Mouse (Mus musculus) urinary bladder, adult 2 months (tissue): ENCODE measurements around the gene Emx1. TPM values are rescaled to one million over a fixed set of nuclear protein-coding genes. Genes with fewer than 3 reads are reported as not detected.

Source experiments
- DNase-seq: peaks from one replicate; pipeline ENCODE4 v3.0.0; 2022; ENCODE audit warnings: low spot score
- polyA plus RNA-seq: library from polyadenylated mRNA; depleted of rRNA; stranded (reverse); fragments of >200 nt; gene quantifications from 2 replicates; pipeline ENCODE4 v1.2.3, GENCODE M21; 2012

Gene Emx1
- polyA plus RNA-seq, 1 experiment, result 0.04 TPM

DNA sequence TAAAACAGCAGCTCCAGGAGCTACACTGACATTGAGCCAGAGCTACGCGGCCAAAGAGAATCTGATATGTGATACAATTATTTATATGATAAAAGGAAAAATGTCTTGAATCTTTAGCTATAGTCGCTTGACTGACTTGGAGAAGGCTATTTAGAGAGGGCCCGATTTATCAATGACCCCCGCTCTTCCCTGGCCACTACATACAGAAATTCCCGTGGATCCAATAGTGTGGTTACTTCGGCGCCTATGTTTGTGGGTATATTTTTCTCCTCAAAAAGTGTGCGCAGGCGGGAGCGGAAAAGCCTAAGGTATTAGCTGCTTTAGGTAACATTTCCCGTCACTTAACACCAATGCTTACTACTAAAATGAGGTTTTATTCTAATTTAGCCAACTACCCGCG lies 2.1 kb downstream of the Emx1 start:
- DNase-seq, result no peak

DNA sequence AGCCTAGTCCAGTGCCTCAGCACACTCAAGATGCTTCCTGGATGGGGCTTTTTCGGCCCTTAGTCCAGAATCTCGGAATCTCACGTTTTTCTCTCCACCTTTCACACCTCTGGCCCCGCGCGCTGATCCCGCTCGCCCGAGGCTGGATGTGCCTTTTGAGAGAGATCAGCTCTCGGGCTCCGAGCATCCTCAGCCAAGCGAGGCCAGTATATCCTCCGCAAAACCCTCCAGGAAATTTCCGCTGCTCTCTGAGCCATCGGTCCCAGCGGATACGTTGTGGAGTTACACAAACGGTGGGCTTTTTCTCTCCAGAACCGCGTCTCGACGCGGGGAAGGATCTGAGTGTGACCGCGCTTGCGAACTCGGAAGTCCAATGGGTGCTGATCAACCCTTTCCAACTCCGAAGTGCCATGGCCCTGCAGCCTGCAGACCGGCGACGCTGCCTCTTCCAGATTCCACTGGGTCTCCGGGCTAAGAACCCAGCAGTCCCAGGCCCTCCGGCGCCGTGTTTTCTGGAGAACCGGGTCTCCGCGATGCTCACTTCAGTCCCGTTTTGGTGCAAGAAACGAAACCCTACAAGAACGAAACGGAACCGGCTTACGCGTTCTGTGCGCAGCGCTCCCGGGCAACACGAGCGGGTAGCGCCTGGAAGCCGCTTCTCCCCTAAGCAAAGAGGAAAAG lies 2.8 kb downstream of the Emx1 start:
- DNase-seq, result no peak

DNA sequence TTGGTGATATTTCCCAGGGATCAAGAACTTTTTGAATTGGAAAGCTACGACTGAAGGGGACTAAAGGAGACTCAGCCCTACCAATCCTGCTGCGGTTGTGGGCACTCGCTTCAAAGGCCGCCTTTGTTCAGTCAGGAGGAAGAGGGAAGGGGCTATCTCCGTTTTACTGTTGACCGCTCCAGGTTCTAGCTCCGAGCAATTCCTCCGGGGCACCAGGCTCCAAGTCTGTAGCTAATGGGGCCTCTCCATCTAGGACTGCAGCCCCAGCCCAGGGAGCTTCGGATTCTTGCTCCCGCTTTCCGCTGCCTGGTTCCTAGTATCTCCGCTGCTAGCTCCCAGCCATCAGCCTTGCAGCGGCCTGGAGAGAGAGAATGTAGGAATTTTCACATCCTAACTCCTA lies 3.4 kb downstream of the Emx1 start:
- DNase-seq, result no peak

DNA sequence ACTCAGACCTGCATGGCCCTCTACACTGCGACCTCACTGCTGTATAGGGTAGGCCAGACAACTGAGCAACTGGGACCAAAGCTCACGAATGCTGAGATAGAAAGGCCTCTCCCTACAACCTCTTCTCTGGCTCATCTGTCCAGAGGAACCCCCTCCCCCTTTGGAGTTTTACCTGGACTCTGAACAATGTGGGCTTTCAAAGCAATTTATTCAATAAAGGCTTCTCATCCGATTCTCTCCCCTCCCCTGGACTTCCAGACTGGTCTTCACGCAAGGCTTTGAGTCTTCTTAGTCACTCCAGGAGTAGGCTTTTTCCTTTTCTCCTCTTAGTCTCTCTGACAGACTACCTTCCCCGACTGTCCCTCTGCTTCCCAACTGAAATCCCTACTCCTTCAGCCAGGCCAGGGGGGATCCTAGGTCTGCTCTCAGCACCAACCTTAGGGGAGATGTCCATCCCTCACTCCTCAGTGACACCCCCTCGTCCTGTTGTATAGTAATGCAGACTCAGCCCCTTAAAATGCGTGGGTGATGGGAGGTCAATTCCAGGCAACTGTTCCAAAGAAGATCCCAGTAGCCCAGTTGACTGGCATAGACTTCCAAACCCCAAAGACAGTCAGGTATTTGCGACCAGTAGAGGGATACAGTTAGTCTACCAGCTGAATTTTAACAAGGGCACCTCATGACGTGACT lies 4.7 kb downstream of the Emx1 start:
- DNase-seq, result no peak

DNA sequence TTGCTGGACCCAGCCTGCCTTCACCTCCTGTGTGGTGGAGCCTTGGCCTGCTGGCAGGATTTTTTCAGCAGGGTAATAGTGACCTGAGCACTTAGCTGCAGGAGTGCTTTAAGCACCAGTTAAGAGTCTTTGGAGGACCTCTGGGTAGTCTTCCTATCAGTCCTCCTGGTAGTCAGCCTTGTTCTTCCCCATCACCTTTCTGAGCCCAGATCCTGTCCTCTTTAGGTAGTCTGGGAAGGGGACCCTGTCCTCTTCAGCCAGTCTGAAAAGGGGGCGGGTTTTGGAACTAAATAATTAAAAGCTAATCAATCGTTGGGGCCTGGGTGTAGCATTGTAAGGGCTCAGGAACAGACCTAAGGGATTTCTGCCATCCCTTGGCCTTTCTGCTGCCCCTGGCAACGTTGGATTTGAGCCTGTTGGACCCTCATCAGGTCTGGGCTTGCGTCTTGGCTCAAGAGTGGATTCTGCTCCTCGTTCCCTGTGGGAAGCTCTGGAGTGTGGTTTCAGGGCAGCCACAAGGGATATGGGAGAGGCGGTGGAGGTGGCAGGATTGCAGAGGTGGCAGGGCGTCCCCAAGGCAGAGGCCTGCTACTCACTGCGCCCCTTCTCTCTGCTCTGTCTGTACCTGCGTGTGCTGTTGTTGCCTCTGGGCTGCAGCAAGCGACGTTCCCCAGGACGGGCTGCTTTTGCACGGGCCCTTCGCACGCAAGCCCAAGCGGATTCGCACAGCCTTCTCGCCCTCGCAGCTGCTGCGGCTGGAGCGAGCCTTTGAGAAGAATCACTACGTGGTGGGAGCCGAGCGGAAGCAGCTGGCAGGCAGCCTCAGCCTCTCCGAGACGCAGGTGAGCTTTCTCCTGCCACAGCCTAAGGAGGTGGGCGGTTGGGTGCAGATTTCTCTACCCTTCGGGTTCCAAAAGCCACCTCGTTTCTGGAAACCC lies 6.4 kb downstream of the Emx1 start:
- no peak for DNase-seq

DNA sequence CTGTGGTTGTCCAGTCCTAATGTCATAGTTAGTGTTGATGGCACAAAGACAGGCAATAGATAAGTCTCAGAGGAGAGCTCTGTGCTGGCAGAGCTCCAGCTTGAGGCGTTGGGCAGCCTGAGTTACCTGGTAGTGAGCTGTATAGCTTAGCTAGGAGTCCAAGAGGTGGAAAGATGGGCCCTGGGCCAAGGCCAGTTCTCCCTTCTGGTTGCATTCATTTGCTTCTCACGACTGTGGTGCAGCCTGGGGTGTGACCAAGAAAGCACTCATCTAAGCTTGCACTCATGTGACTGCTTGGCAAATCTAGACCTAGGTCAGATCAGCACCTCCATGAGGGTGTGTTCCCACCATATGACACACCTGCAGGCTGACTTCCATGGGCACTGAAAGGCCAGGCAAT lies 10.7 kb downstream of the Emx1 start:
- no peak for DNase-seq

DNA sequence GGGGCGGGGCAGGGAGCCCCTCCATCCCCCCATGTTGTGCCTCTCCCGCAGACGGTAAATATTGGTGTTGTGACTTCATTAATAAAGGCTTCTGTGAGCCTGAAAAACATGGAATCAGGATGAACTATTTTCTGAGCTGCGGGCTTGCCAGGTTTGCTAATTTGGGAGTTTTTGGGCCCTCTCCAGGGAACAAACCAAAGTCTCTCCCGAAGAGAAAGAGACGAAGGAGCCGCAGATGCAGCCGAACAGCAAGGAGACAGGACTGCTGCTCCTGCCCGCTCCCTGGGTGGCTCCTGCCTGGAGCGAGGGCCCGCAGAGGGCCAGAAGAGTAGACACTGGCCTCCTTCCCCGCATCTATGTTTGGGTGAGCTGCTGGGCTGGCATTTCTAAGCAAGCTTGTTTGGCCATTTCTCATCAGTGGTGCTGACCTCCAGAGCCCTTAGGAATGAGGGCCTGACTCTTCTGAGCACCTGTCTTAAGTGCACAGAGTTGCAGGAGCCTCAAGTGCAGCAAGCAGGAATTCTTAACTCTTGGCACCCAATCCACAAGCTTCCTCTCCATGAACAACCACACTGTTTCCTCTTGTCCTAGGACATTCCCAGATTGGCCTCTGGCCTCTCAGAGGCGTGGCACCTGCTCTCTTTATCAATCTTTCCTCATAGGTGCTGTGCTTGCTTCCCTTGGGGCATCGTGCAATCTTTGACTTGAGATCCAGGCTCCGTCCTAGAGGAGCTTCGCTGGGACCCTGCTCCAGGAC lies 19.1 kb downstream of the Emx1 start:
- DNase-seq, result no peak

DNA sequence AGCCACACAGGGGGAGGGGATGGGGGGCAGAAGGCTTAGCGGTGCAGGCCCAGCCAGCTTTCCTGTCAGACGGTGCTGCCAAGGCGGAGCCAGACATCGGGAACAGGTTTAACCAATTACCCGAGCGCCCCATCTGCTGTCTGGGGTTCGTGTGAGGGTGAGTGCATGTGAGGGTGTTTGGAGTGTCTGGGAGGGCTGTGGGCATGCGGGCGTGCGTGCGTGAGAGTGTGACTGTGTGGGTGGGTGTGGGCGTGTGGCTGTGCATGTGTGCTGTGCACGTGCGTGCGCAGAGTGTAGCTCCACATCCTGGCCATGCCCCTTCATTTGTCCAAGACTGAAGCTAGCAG lies 19.7 kb downstream of the Emx1 start:
- DNase-seq, result no peak

DNA sequence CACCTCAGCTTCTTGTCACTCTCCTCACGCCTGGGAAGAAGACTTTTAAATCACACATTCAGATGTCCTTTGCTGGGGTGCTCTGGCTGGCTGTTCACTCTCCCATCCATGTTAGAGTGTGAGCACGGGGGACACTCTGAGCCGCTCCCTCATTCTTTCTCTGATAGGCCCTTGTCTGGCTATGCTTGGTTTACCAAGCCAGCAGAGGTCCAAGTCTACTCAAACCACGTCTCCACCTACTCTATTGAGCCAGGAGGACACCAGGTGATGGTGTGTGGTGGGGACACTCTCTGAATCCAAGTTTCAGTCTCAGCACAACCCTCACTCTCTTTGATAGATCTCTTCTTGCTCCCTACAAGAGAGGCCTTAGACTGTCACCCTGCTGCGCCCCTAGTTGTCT lies 20.1 kb downstream of the Emx1 start:
- DNase-seq, result no peak

DNA sequence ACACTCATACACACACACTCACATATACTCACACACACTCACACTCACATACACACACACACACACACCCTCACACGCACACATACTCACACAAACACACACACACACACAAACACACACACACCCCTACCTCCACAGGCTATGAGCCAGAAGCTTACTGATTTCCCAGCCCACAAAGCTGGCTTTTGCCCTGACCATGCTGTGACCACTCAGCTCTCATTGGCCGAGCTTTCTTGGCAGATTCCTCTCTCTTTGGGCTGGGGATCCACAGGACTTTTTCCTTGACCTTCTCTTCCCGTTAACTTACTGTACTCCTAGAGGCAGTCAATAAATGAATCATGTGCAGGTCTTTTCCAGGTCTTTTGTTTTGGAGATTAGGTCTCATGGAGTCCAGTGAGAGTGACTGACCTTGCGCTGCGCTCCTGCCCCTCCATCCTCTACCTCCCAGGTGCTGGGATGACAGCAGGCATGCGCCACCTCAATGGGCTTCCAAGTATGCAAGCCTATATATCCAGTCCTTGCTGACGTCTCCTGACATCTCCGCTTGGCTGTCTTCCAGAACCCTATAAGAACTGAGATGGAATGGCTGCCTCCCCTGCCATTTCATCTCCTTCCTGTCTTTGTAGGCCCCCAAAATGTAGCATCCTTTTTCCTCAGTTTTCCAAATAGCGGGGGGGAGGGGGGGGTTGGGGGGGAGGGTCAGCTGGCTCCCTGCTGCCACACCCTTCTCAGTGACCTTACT lies 22.2 kb downstream of the Emx1 start:
- no peak for DNase-seq

DNA sequence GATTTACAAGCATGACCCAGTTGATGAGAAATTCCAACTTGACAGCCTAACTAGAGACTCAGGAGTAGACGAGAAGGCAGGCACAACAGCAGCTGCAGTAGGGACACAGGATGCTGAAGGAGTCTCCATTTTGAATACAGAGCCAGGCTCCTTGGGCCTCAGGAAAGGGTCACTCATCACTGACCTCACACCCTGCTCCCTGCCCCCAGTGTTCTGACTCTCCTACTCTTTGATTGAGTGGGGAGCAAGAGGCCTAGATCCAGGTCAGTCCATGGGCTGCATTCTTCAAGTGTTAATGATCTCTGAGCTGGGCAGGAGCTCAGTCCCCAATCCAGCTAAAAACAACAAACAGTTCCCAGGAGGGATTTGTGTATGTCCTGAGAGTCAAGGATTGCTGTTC lies 23.4 kb downstream of the Emx1 start:
- no peak for DNase-seq

DNA sequence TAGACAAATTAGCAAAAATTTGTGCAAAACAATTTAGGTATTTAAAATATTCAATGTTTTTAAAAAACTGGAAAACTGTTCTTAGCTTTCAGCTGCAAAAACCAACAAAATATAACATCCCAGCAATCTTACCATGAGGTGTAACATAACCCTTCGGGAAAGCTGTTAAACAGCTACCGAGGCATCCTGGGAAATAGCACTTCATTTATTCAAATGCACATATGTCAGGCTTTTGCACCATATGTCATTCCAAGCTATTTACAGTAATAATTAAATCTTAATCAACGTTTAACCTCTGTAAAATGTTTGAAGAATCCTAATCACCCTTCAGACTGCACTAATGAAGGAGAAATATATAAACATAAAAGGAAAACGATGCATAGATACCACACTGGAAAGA lies 31.0 kb downstream of the Emx1 start:
- no peak for DNase-seq

DNA sequence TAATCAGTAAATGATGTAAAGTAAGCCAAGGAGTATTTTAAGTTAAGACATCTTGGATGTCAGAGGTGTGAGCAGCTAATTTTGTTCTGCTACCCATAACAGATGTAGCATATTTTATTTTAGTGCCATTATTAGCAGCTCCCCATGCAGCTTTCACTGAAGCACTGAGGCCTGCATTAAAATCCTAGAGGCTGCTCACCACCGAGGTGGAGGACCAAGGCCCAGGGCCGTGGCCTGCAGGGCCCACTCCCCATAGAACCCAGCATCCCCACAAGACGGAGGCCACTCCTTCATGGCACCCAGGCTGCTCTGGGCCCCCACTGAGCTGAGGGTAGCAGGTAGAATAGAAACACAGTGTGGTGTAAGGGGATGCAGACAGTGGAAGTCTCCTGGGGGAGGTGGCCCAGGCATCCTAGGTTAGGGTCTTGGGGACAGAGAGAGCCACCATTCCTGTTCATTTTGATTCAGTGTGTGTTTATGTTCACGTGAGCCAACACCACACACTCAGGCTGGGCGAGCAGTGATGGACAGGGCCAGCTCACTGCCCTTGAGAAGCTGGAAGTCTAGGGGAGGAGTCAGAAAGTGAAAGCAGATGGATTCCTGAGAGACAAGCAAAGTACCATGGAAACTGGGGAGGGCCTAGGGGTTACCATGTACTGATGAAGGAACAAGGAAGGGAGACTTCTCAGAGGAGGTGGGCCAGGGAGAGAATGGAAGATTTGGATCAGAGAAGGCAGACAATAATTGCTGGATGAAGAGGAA lies 31.6 kb downstream of the Emx1 start:
- DNase-seq, result no peak

DNA sequence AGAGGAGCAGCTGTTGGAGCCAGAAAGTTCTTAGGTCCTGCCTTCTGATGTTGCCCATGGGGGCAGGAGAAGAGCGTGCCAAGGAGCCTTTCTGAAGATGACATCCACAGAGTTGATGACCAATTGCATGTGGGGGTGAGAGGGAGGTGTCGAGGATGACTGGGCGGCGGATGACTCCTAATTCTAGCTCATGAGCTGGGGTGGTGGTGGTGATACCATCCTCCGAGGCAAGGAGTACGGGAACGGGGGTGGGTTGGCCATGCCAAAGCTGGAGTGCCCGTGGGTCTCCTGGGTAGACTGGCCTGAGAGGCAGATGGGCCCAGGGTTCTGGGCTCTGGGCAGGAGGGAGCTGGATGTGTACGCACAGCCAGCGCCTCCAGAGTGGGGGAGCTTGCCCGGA lies 32.5 kb downstream of the Emx1 start:
- DNase-seq, result no peak

DNA sequence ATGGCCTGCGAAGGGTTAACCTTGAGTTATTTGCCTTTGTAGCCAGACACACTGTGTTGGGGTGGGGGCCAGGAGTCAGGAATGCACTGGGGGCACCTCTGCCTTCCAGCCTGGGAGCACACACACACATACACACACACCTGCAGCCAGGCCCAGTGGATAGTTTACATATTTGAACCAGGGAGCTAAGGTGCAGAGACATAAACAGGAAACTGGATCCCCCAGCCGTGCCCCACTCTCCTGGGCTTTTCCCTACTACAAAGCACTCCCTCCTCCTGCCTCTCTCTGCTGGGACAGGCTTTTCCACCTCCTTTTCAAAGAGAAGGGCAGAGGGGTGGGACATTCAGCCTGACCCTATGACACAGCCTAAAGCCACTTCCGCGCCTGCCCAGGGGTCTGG lies 33.7 kb downstream of the Emx1 start:
- DNase-seq, result no peak

DNA sequence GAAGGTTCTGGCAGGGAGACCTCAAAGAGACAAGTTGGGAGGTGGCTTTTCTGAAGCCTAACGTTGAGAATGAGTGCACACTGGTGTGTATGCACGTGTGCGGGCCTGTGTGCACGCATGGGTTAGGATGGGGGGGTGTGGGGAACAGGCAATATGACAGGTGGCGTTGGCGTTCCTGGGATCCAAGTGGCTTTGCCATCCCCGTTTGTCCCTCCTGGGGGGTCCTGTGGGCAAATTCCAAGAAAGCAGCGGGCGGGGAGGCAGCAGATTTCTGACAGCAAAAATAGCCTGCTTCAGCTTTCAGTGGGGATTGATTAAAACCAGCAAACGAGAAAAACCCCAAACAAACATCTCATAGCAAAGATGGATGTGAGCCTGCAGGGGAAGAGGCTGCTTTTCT lies 35.3 kb downstream of the Emx1 start:
- no peak for DNase-seq

DNA sequence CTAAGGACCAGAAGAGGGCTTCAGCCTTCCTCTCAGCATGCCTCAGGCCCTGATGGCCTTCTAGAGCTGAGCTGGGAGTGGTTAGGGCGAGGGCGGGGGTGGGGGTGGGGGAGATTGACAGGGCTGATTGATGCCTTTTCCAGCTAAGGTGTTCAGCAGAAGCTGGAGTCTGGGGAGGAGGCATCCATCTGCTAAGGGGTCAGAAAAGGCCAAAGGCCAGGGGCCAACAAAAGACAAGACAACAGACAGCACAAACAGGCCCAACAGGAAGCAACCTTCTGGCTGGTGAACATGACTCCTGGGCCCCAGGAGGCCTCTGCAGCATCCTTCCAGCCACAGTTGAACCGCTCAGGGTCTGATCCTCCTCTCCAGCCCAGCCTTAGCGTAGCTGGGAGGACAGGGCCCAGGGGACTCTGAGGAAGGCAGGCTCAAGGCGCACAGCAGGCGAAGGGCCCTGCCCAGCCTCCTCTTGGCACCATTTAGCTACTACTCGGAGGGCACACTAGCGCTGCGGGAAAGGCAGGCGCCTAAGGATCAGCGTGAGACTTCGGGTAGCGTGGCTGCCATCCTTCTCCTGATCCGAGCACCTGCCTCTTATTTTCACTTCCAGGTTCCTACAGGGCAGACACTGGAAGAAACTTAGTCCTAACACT lies 36.4 kb downstream of the Emx1 start:
- no peak for DNase-seq

DNA sequence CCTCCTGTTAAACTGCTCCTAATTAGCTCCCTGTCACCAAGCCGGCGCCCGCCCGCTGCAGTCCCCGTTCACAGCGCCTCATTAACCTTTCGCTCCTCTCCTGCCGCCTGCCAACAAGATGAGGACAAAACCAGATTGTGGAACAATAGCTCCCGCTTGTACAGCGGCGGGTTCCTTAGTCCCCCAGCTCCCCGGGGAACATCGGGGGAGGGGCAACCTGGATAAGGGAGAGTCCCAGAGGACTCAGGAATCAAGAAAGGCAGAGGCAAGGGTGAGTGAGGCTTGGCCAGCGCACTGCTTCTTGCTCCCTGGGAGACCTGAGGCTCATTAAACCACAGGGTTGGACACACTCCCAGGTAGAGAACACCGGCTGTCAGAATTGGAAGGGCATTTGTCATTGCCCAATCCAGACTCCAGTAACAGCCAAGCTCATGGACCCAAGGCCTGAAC lies 37.2 kb downstream of the Emx1 start:
- no peak for DNase-seq

DNA sequence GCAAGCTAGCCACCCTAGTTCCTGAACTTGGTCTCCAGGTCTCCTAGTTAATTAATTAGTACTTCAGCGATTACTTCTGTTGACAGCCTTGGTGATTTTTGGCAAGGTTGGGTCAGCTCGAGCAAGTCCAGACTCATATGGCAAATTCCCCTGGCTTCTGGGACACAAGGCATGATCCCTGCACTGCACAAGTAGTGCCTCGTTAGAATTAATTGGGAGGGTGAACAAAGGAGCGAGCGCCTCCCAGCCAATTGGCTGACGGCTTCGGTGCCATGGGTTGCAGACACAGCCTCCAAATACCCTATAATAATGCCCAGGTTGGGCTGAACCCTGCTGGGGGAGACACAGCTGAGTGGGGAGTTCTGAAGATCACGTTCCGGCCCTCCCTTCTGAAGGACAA lies 39.3 kb downstream of the Emx1 start:
- no peak for DNase-seq

DNA sequence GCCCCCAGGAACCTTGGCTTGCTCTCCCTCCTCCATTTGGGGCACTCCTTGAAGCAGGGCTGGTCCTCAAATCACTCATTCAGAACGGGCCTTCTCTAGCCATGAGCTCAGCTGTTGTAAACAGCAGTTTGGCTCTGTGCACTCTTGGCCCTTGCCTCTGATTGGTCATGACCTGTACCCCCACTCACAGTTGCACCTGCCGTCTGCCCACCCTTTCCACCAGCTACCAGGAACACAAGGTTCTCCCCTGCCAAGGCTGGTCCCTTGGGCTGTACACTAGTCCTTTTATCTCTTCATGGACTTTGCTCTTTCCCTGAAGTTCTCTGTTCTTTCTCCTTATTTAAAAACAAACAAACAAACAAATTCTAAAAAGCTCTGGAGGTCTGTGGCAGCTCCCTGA lies 40.3 kb downstream of the Emx1 start:
- DNase-seq, result no peak
